Mouse (Mus musculus): ENCODE measurements around the gene Tex14. TPM values are rescaled to one million over a fixed set of nuclear protein-coding genes. Genes with fewer than 3 reads are reported as not detected.
A peak's percentile ranks its signal among the peaks of the same experiment; 100 is the strongest.

The Tex14 gene
- polyA plus RNA-seq, 1 experiment from 2014 or later, result 0.30 TPM

- Histone ChIP-seq H3K4me1 (ENCODE audit: control insufficient read depth, insufficient read depth, low read length) (peaks cover 24% of the 10 kb centered on the region), H3K4me3 (ENCODE audit: low read depth, low read length) (no peak overlapping the region), H3K9ac (ENCODE audit: low read depth, low read length) (no peak overlapping the region), H3K27me3 (ENCODE audit: control insufficient read depth, insufficient read depth, low read length) (no peaks in the 10 kb centered on the region), H3K27ac (ENCODE audit: low read depth, low read length) (no peak overlapping the region), H3K4me2 (no peak overlapping the region; the same call in 1 of the 2 replicates), H3K9me3 (replicated peaks; ENCODE audit: control insufficient read depth, low read length) (no peaks in the 10 kb centered on the region), H3K36me3 (ENCODE audit: control insufficient read depth, insufficient read depth, low read length) (no peaks in the 10 kb centered on the region)
- no peak for ATAC-seq (replicated peaks; ENCODE audit: insufficient number of reproducible peaks, low FRiP score, low TSS enrichment)
- WGBS (ENCODE audit: insufficient replicate concordance), result 80% methylated on average over 1 of the region's 1 CpGs
Measured at GRCm38 (mm10) chr11:87571361-87571950, 166.6 kb downstream of the Tex14 start.

- Histone ChIP-seq H3K9ac (ENCODE audit: low read depth, low read length) (no peak overlapping the region), H3K36me3 (ENCODE audit: control insufficient read depth, insufficient read depth, low read length) (no peaks in the 10 kb centered on the region), H3K4me2 (no peak overlapping the region), H3K27ac (ENCODE audit: low read depth, low read length) (no peak overlapping the region), H3K9me3 (replicated peaks; ENCODE audit: control insufficient read depth, low read length) (no peaks in the 10 kb centered on the region), H3K4me1 (ENCODE audit: control insufficient read depth, insufficient read depth, low read length) (peaks cover 36% of the 10 kb centered on the region), H3K4me3 (ENCODE audit: low read depth, low read length) (no peak overlapping the region), H3K27me3 (ENCODE audit: control insufficient read depth, insufficient read depth, low read length) (no peaks in the 10 kb centered on the region)
- WGBS (ENCODE audit: insufficient replicate concordance), result 62% methylated on average over 7 of the region's 7 CpGs
- no peak for ATAC-seq (replicated peaks; ENCODE audit: insufficient number of reproducible peaks, low FRiP score, low TSS enrichment)
Measured at GRCm38 (mm10) chr11:87573751-87574150, 168.9 kb downstream of the Tex14 start.

- no peak overlapping the region for H3K27ac ChIP-seq (ENCODE audit: low read depth, low read length)
- ATAC-seq (replicated peaks; ENCODE audit: insufficient number of reproducible peaks, low FRiP score, low TSS enrichment), result no peak
Measured at GRCm38 (mm10) chr11:87574520-87575180, 169.8 kb downstream of the Tex14 start.

GRCm38 (mm10) chr11:87577601-87578248 is 172.9 kb downstream of the Tex14 start:
- WGBS (ENCODE audit: insufficient replicate concordance), result 28% methylated on average over 6 of the region's 6 CpGs
- Histone ChIP-seq H3K9me3 (replicated peaks; ENCODE audit: control insufficient read depth, low read length) (no peaks in the 10 kb centered on the region), H3K4me3 (ENCODE audit: low read depth, low read length) (peak overlapping the region; percentile 49), H3K27ac (ENCODE audit: low read depth, low read length) (no peak overlapping the region), H3K9ac (ENCODE audit: low read depth, low read length) (peak overlapping the region; percentile 70; the same call in 1 of the 2 replicates), H3K27me3 (ENCODE audit: control insufficient read depth, insufficient read depth, low read length) (0 out of 2 replicates have a peak, but pooled peaks cover 2% of the 10 kb centered on the region), H3K4me1 (ENCODE audit: control insufficient read depth, insufficient read depth, low read length) (peaks cover 31% of the 10 kb centered on the region), H3K36me3 (ENCODE audit: control insufficient read depth, insufficient read depth, low read length) (no peaks in the 10 kb centered on the region), H3K4me2 (peak overlapping the region; percentile 76)
- no peak for ATAC-seq (replicated peaks; ENCODE audit: insufficient number of reproducible peaks, low FRiP score, low TSS enrichment)

More at GRCm38 (mm10) chr11:87574520-87575180, 169.8 kb downstream of the Tex14 start:
- H3K4me1 ChIP-seq (ENCODE audit: control insufficient read depth, insufficient read depth, low read length), result peaks cover 38% of the 10 kb centered on the region
- no peak overlapping the region for H3K4me2 ChIP-seq
- H3K9me3 ChIP-seq (replicated peaks; ENCODE audit: control insufficient read depth, low read length), result no peaks in the 10 kb centered on the region
- H3K27me3 ChIP-seq (ENCODE audit: control insufficient read depth, insufficient read depth, low read length), result no peaks in the 10 kb centered on the region
- H3K4me3 ChIP-seq (ENCODE audit: low read depth, low read length), result no peak overlapping the region
- no peak overlapping the region for H3K9ac ChIP-seq (ENCODE audit: low read depth, low read length)
- WGBS (ENCODE audit: insufficient replicate concordance), result 55% methylated on average over 21 of the region's 21 CpGs
- H3K36me3 ChIP-seq (ENCODE audit: control insufficient read depth, insufficient read depth, low read length), result no peaks in the 10 kb centered on the region

GRCm38 (mm10) chr11:87578249-87578962 is 173.5 kb downstream of the Tex14 start:
- peaks cover 31% of the 10 kb centered on the region for H3K4me1 ChIP-seq (ENCODE audit: control insufficient read depth, insufficient read depth, low read length)
- H3K4me2 ChIP-seq, result peak overlapping the region; percentile 76
- no peaks in the 10 kb centered on the region for H3K9me3 ChIP-seq (replicated peaks; ENCODE audit: control insufficient read depth, low read length)
- H3K4me3 ChIP-seq (ENCODE audit: low read depth, low read length), result peak overlapping the region; percentile 49
- peak overlapping the region; percentile 41; the same call in 1 of the 2 replicates for H3K27ac ChIP-seq (ENCODE audit: low read depth, low read length)
- no peaks in the 10 kb centered on the region for H3K36me3 ChIP-seq (ENCODE audit: control insufficient read depth, insufficient read depth, low read length)
- 0 out of 2 replicates have a peak, but pooled peaks cover 2% of the 10 kb centered on the region for H3K27me3 ChIP-seq (ENCODE audit: control insufficient read depth, insufficient read depth, low read length)
- under 1% methylated on average over 40 of the region's 40 CpGs for WGBS (ENCODE audit: insufficient replicate concordance)
- peak; percentile 73 for ATAC-seq (replicated peaks; ENCODE audit: insufficient number of reproducible peaks, low FRiP score, low TSS enrichment)
- H3K9ac ChIP-seq (ENCODE audit: low read depth, low read length), result peak overlapping the region; percentile 70

GRCm38 (mm10) chr11:87578963-87579601 is 174.2 kb downstream of the Tex14 start:
- H3K4me2 ChIP-seq, result peak overlapping the region; percentile 76
- peaks cover 31% of the 10 kb centered on the region for H3K4me1 ChIP-seq (ENCODE audit: control insufficient read depth, insufficient read depth, low read length)
- H3K9ac ChIP-seq (ENCODE audit: low read depth, low read length), result peak overlapping the region; percentile 70; the same call in 1 of the 2 replicates
- 0 out of 2 replicates have a peak, but pooled peaks have one; percentile 18 for ATAC-seq (replicated peaks; ENCODE audit: insufficient number of reproducible peaks, low FRiP score, low TSS enrichment)
- 0 out of 2 replicates have a peak, but pooled peaks cover 2% of the 10 kb centered on the region for H3K27me3 ChIP-seq (ENCODE audit: control insufficient read depth, insufficient read depth, low read length)
- peak overlapping the region; percentile 42; the same call in 1 of the 2 replicates for H3K27ac ChIP-seq (ENCODE audit: low read depth, low read length)
- WGBS (ENCODE audit: insufficient replicate concordance), result 16% methylated on average over 10 of the region's 10 CpGs
- no peaks in the 10 kb centered on the region for H3K36me3 ChIP-seq (ENCODE audit: control insufficient read depth, insufficient read depth, low read length)
- peak overlapping the region; percentile 49 for H3K4me3 ChIP-seq (ENCODE audit: low read depth, low read length)
- H3K9me3 ChIP-seq (replicated peaks; ENCODE audit: control insufficient read depth, low read length), result no peaks in the 10 kb centered on the region

- no peaks in the 10 kb centered on the region for H3K9me3 ChIP-seq (replicated peaks; ENCODE audit: control insufficient read depth, low read length)
- H3K4me2 ChIP-seq, result no peak overlapping the region
- peaks cover 30% of the 10 kb centered on the region for H3K4me1 ChIP-seq (ENCODE audit: control insufficient read depth, insufficient read depth, low read length)
- no peak overlapping the region for H3K4me3 ChIP-seq (ENCODE audit: low read depth, low read length)
- ATAC-seq (replicated peaks; ENCODE audit: insufficient number of reproducible peaks, low FRiP score, low TSS enrichment), result no peak
- peak overlapping the region; percentile 42; the same call in 1 of the 2 replicates for H3K27ac ChIP-seq (ENCODE audit: low read depth, low read length)
- H3K36me3 ChIP-seq (ENCODE audit: control insufficient read depth, insufficient read depth, low read length), result no peaks in the 10 kb centered on the region
- 0 out of 2 replicates have a peak, but pooled peaks cover 2% of the 10 kb centered on the region for H3K27me3 ChIP-seq (ENCODE audit: control insufficient read depth, insufficient read depth, low read length)
- no peak overlapping the region for H3K9ac ChIP-seq (ENCODE audit: low read depth, low read length)
- WGBS (ENCODE audit: insufficient replicate concordance), result 32% methylated on average over 1 of the region's 1 CpGs
Measured at GRCm38 (mm10) chr11:87579713-87580112, 174.8 kb downstream of the Tex14 start.

Measured in heart, embryonic 11.5 days (tissue).